Mouse (Mus musculus) heart, embryonic 15.5 days (tissue): ENCODE measurements at regions not wholly inside any gene's neighbourhood (a gene's known extent, or its start where the extent isn't known, plus 50 kb on each side); places are given as distances from the start of the nearest gene placed in this dataset.

Source experiments
- ATAC-seq: fragments of 200-750 bp; cut with Nextera tagmentation; replicated peaks from 2 replicates; pipeline ENCODE4 v1.8.0; 2017; ENCODE audit warnings: low read depth, moderate TSS enrichment; ENCODE audit not compliant: insufficient number of reproducible peaks, insufficient read depth, low FRiP score
- H3K27ac ChIP-seq: fragments of 300-500 bp; sonication (generic); 2 replicates; pipeline ENCODE4 v1.5.1; 2015; ENCODE audit warnings: mild to moderate bottlenecking, inconsistent platforms
- H3K27me3 ChIP-seq: fragments of 300-500 bp; sonication (generic); 2 replicates; pipeline ENCODE4 v1.6.1; 2015; ENCODE audit warnings: inconsistent platforms
- H3K36me3 ChIP-seq: fragments of 300-500 bp; sonication (generic); 2 replicates; pipeline ENCODE4 v1.6.1; 2015; ENCODE audit warnings: mild to moderate bottlenecking, inconsistent platforms
- H3K4me1 ChIP-seq: fragments of 300-500 bp; sonication (generic); replicated peaks from 2 replicates; pipeline ENCODE4 v1.6.1; 2015; ENCODE audit warnings: inconsistent platforms
- H3K4me2 ChIP-seq: fragments of 300-500 bp; sonication (generic); 2 replicates; pipeline ENCODE4 v1.6.1; 2015; ENCODE audit warnings: inconsistent platforms, mild to moderate bottlenecking, moderate library complexity
- H3K4me3 ChIP-seq: fragments of 300-500 bp; sonication (generic); 2 replicates; pipeline ENCODE4 v1.5.1; 2015; ENCODE audit warnings: mild to moderate bottlenecking, inconsistent platforms
- H3K9ac ChIP-seq: fragments of 300-500 bp; sonication (generic); 2 replicates; pipeline ENCODE4 v1.6.1; 2015; ENCODE audit warnings: mild to moderate bottlenecking, inconsistent platforms
- H3K9me3 ChIP-seq: fragments of 300-500 bp; sonication (generic); replicated peaks from 2 replicates; pipeline ENCODE4 v1.6.1; 2016; ENCODE audit warnings: inconsistent platforms
- WGBS: fragments of 180-500 bp; shearing (Covaris S2); methylation state at CpG from one replicate; pipeline ENCODE4 v1.1.7; 2015; ENCODE audit warnings: mixed read lengths; 5-methylcytosine and 5-hydroxymethylcytosine counted together

- H3K27ac ChIP-seq = no peak overlapping the region
- H3K27me3 ChIP-seq = 0 out of 2 replicates have a peak, but pooled peaks cover 4% of the 10 kb centered on the region
- H3K4me2 ChIP-seq = no peak overlapping the region
- no peaks in the 10 kb centered on the region for H3K9me3 ChIP-seq
- H3K36me3 ChIP-seq = no peaks in the 10 kb centered on the region
- whole genome bisulfite sequencing = 87% methylated on average over 13 of the region's 13 CpGs
- ATAC-seq = no peak
- no peaks in the 10 kb centered on the region for H3K4me1 ChIP-seq
- H3K9ac ChIP-seq = no peak overlapping the region
- H3K4me3 ChIP-seq = no peak overlapping the region
Observed at GRCm38 (mm10) chr5:112069917-112070316, 182.4 kb downstream of the Cryba4 start.

- Histone ChIP-seq H3K4me1 (no peaks in the 10 kb centered on the region), H3K36me3 (no peaks in the 10 kb centered on the region), H3K9me3 (no peaks in the 10 kb centered on the region), H3K27ac (no peak overlapping the region), H3K9ac (no peak overlapping the region), H3K27me3 (0 out of 2 replicates have a peak, but pooled peaks cover 4% of the 10 kb centered on the region), H3K4me2 (no peak overlapping the region), H3K4me3 (no peak overlapping the region)
- WGBS = 70% methylated on average over 4 of the region's 4 CpGs
- no peak for ATAC-seq
Observed at GRCm38 (mm10) chr5:112072456-112072855, 179.9 kb downstream of the Cryba4 start.

GRCm38 (mm10) chr5:112077097-112077496 is 175.2 kb downstream of the Cryba4 start:
- no peak for ATAC-seq
- Histone ChIP-seq H3K4me2 (no peak overlapping the region), H3K4me1 (no peaks in the 10 kb centered on the region), H3K9me3 (peaks cover 2% of the 10 kb centered on the region; the same call in 1 of the 2 replicates), H3K27ac (no peak overlapping the region), H3K36me3 (no peaks in the 10 kb centered on the region), H3K9ac (no peak overlapping the region), H3K27me3 (no peaks in the 10 kb centered on the region), H3K4me3 (no peak overlapping the region)
- WGBS = 62% methylated on average over 14 of the region's 14 CpGs

- H3K4me2 ChIP-seq = no peak overlapping the region
- H3K9me3 ChIP-seq = peaks cover 2% of the 10 kb centered on the region; the same call in 1 of the 2 replicates
- no peak overlapping the region for H3K27ac ChIP-seq
- H3K27me3 ChIP-seq = no peaks in the 10 kb centered on the region
- H3K4me3 ChIP-seq = no peak overlapping the region
- 81% methylated on average over 19 of the region's 19 CpGs for WGBS
- H3K4me1 ChIP-seq = no peaks in the 10 kb centered on the region
- no peak overlapping the region for H3K9ac ChIP-seq
- ATAC-seq = no peak
- no peaks in the 10 kb centered on the region for H3K36me3 ChIP-seq
Observed at GRCm38 (mm10) chr5:112077840-112078600, 174.3 kb downstream of the Cryba4 start.

- Histone ChIP-seq H3K9ac (no peak overlapping the region), H3K4me2 (no peak overlapping the region), H3K27ac (no peak overlapping the region), H3K4me1 (no peaks in the 10 kb centered on the region), H3K4me3 (no peak overlapping the region), H3K36me3 (no peaks in the 10 kb centered on the region), H3K9me3 (peaks cover 2% of the 10 kb centered on the region; the same call in 1 of the 2 replicates), H3K27me3 (no peaks in the 10 kb centered on the region)
- WGBS = 64% methylated on average over 6 of the region's 6 CpGs
- ATAC-seq = no peak
Observed at GRCm38 (mm10) chr5:112081006-112081405, 171.3 kb downstream of the Cryba4 start.

- no peak overlapping the region for H3K9ac ChIP-seq
- no peak overlapping the region for H3K4me3 ChIP-seq
- no peaks in the 10 kb centered on the region for H3K4me1 ChIP-seq
- H3K27ac ChIP-seq = no peak overlapping the region
- ATAC-seq = no peak
- no peak overlapping the region for H3K4me2 ChIP-seq
- WGBS = 70% methylated on average over 7 of the region's 7 CpGs
- H3K9me3 ChIP-seq = no peaks in the 10 kb centered on the region
- H3K27me3 ChIP-seq = peaks cover 6% of the 10 kb centered on the region; the same call in 1 of the 2 replicates
- no peaks in the 10 kb centered on the region for H3K36me3 ChIP-seq
Observed at GRCm38 (mm10) chr5:112091867-112092535, 160.3 kb downstream of the Cryba4 start.

GRCm38 (mm10) chr5:112093905-112094571 is 158.3 kb downstream of the Cryba4 start:
- WGBS = 70% methylated on average over 17 of the region's 17 CpGs

GRCm38 (mm10) chr5:112098469-112099085 is 153.7 kb downstream of the Cryba4 start:
- no peak for ATAC-seq
- H3K27ac ChIP-seq = no peak overlapping the region
- H3K9ac ChIP-seq = no peak overlapping the region
- H3K4me3 ChIP-seq = no peak overlapping the region
- no peaks in the 10 kb centered on the region for H3K4me1 ChIP-seq
- H3K9me3 ChIP-seq = no peaks in the 10 kb centered on the region
- H3K4me2 ChIP-seq = no peak overlapping the region
- H3K27me3 ChIP-seq = peaks cover 4% of the 10 kb centered on the region; the same call in 1 of the 2 replicates
- WGBS = 56% methylated on average over 22 of the region's 22 CpGs
- H3K36me3 ChIP-seq = no peaks in the 10 kb centered on the region

More at GRCm38 (mm10) chr5:112093905-112094571, 158.3 kb downstream of the Cryba4 start:
- no peak overlapping the region for H3K4me2 ChIP-seq
- no peak overlapping the region for H3K9ac ChIP-seq
- no peaks in the 10 kb centered on the region for H3K36me3 ChIP-seq
- H3K27ac ChIP-seq = no peak overlapping the region
- ATAC-seq = no peak
- no peaks in the 10 kb centered on the region for H3K4me1 ChIP-seq
- no peaks in the 10 kb centered on the region for H3K9me3 ChIP-seq
- no peak overlapping the region for H3K4me3 ChIP-seq
- H3K27me3 ChIP-seq = peaks cover 7% of the 10 kb centered on the region; the same call in 1 of the 2 replicates

GRCm38 (mm10) chr5:112101739-112102590 is 150.4 kb downstream of the Cryba4 start:
- Histone ChIP-seq H3K4me3 (no peak overlapping the region), H3K4me1 (no peaks in the 10 kb centered on the region), H3K36me3 (no peaks in the 10 kb centered on the region), H3K9me3 (no peaks in the 10 kb centered on the region), H3K27ac (no peak overlapping the region), H3K9ac (no peak overlapping the region), H3K4me2 (no peak overlapping the region), H3K27me3 (peaks cover 4% of the 10 kb centered on the region; the same call in 1 of the 2 replicates)
- WGBS = 56% methylated on average over 17 of the region's 17 CpGs
- no peak for ATAC-seq

GRCm38 (mm10) chr5:112110306-112110969 is 141.9 kb downstream of the Cryba4 start:
- ATAC-seq = no peak
- H3K4me3 ChIP-seq = no peak overlapping the region
- WGBS = 61% methylated on average over 22 of the region's 22 CpGs
- no peaks in the 10 kb centered on the region for H3K36me3 ChIP-seq
- no peaks in the 10 kb centered on the region for H3K4me1 ChIP-seq
- H3K9me3 ChIP-seq = no peaks in the 10 kb centered on the region
- H3K4me2 ChIP-seq = no peak overlapping the region
- peaks cover 12% of the 10 kb centered on the region; the same call in 1 of the 2 replicates for H3K27me3 ChIP-seq
- no peak overlapping the region for H3K9ac ChIP-seq
- H3K27ac ChIP-seq = no peak overlapping the region
